Mouse (Mus musculus): Measurements from ENCODE around the gene Rnf31.

DNA sequence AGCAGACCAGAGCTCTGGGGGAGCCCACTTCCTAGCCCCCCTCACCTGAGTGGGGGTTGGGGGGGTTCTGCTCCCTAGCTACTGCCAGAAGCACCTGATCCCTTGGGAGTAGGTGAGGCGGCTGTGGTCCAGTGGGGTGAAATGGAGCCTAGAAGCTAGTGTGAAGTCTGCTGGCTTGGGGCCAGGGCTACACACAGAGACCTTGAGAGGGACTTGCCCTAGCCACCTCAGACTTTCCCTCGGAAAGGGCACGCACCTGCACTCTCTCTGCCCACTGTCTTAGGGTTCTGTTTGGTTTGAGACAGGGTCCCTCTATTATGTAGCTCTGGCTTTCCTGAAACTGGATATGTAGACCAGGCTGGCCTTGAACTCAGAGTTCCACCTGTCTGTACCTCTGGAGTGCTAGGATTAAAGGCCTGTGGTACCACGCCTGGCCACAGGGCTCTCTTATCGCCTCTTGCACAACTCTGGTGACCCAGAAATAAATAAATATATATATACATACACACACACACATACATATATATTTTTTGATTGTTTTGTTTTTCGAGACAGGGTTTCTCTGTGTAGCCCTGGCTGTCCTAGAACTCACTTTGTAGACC, 12.7 kb upstream of the Rnf31 start:
- TF ChIP-seq CTCF (IDR thresholded peaks at IDR 0.05; ENCODE audit: low read depth) (no peak), EP300 (optimal IDR thresholded peaks at IDR 0.05) (no peak)

All from stomach, postnatal 0 days (tissue).